Mouse (Mus musculus): ENCODE data around the gene Rragc. TPM values are rescaled to one million over a fixed set of nuclear protein-coding genes. Genes with fewer than 3 reads are reported as not detected.

The Rragc gene
- polyA plus RNA-seq (2012; ENCODE audit: insufficient read depth, insufficient read length, missing spikeins), result 91.0 and 96.9 TPM in 2 replicates

GRCm38 (mm10) chr4:123916748-123917547, at the start of gene Rragc:
TSS of gene Rragc (plus strand) at chr4:123917446.
- H3K4me3 ChIP-seq (ENCODE audit: insufficient read depth, low read depth, low read length), result peak within 1 kb of the TSS; percentile 97
- peak within 1 kb of the TSS; percentile 86 for H3K27ac ChIP-seq (replicated peaks; ENCODE audit: low read depth, low read length)
- H3K4me1 ChIP-seq (ENCODE audit: control insufficient read depth, insufficient read depth, insufficient read length, low read length), result peaks cover 10% of the 10 kb centered on the region

GRCm38 (mm10) chr4:123893726-123894125, 23.5 kb upstream of the Rragc start:
- Histone ChIP-seq H3K27ac (replicated peaks; ENCODE audit: low read depth, low read length) (no peak overlapping the region), H3K4me1 (ENCODE audit: control insufficient read depth, insufficient read depth, insufficient read length, low read length) (no peaks in the 10 kb centered on the region), H3K4me3 (ENCODE audit: insufficient read depth, low read depth, low read length) (no peak overlapping the region)

DNA sequence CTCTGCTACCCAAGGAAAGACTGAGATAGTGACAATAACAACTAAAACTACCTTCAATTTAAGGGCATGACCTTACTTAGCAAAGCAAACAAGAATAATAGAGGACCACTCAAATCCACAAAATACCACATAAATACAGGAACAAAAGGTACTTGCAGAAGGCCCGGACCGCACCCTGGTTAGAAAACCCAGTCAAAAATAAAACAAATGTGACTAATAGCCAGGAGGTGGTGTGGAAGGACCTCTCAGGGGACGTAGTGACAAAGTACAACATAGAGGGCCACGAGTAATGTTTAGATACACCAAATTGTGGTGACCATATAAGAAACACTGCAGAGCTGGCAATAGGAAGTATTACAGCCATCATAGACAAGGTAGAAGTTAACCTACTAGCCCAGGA, 23.0 kb upstream of the Rragc start:
- Histone ChIP-seq H3K4me3 (ENCODE audit: insufficient read depth, low read depth, low read length) (no peak overlapping the region), H3K4me1 (ENCODE audit: control insufficient read depth, insufficient read depth, insufficient read length, low read length) (no peaks in the 10 kb centered on the region), H3K27ac (replicated peaks; ENCODE audit: low read depth, low read length) (no peak overlapping the region)

- Histone ChIP-seq H3K4me1 (ENCODE audit: control insufficient read depth, insufficient read depth, insufficient read length, low read length) (no peaks in the 10 kb centered on the region), H3K27ac (replicated peaks; ENCODE audit: low read depth, low read length) (no peak overlapping the region), H3K4me3 (ENCODE audit: insufficient read depth, low read depth, low read length) (no peak overlapping the region)
These were observed 18.6 kb upstream of the Rragc start for GRCm38 (mm10) chr4:123898696-123899095.

GRCm38 (mm10) chr4:123903432-123903831, 13.8 kb upstream of the Rragc start:
- H3K4me1 ChIP-seq (ENCODE audit: control insufficient read depth, insufficient read depth, insufficient read length, low read length), result peaks cover 2% of the 10 kb centered on the region; the same call in 1 of the 2 replicates
- no peak overlapping the region for H3K27ac ChIP-seq (replicated peaks; ENCODE audit: low read depth, low read length)

GRCm38 (mm10) chr4:123904333-123905125, 12.7 kb upstream of the Rragc start, which contains the start of gene Mycbp:
TSS of gene Mycbp (plus strand) at chr4:123904832.
- H3K4me3 ChIP-seq (ENCODE audit: insufficient read depth, low read depth, low read length), result peak within 1 kb of the TSS; percentile 71
- peak within 1 kb of the TSS; percentile 79 for H3K27ac ChIP-seq (replicated peaks; ENCODE audit: low read depth, low read length)

More at GRCm38 (mm10) chr4:123903432-123903831, 13.8 kb upstream of the Rragc start:
- H3K4me3 ChIP-seq (ENCODE audit: insufficient read depth, low read depth, low read length), result no peak overlapping the region

GRCm38 (mm10) chr4:123905126-123905668, 12.0 kb upstream of the Rragc start:
- Histone ChIP-seq H3K4me3 (ENCODE audit: insufficient read depth, low read depth, low read length) (peak overlapping the region; percentile 71), H3K4me1 (ENCODE audit: control insufficient read depth, insufficient read depth, insufficient read length, low read length) (peaks cover 2% of the 10 kb centered on the region; the same call in 1 of the 2 replicates), H3K27ac (replicated peaks; ENCODE audit: low read depth, low read length) (no peak overlapping the region; the same call in 1 of the 2 replicates)

More at GRCm38 (mm10) chr4:123904333-123905125, 12.7 kb upstream of the Rragc start, which contains the start of gene Mycbp:
- peaks cover 2% of the 10 kb centered on the region; the same call in 1 of the 2 replicates for H3K4me1 ChIP-seq (ENCODE audit: control insufficient read depth, insufficient read depth, insufficient read length, low read length)

GRCm38 (mm10) chr4:123911503-123911902, 5.7 kb upstream of the Rragc start:
- no peaks in the 10 kb centered on the region for H3K4me1 ChIP-seq (ENCODE audit: control insufficient read depth, insufficient read depth, insufficient read length, low read length)
- no peak overlapping the region for H3K27ac ChIP-seq (replicated peaks; ENCODE audit: low read depth, low read length)
- H3K4me3 ChIP-seq (ENCODE audit: insufficient read depth, low read depth, low read length), result no peak overlapping the region

GRCm38 (mm10) chr4:123912431-123912830, 4.8 kb upstream of the Rragc start:
- no peak overlapping the region for H3K27ac ChIP-seq (replicated peaks; ENCODE audit: low read depth, low read length)
- H3K4me1 ChIP-seq (ENCODE audit: control insufficient read depth, insufficient read depth, insufficient read length, low read length), result no peaks in the 10 kb centered on the region
- no peak overlapping the region for H3K4me3 ChIP-seq (ENCODE audit: insufficient read depth, low read depth, low read length)

- H3K4me3 ChIP-seq (ENCODE audit: insufficient read depth, low read depth, low read length), result peak within 1 kb of the TSS; percentile 97
- peak within 1 kb of the TSS; percentile 86 for H3K27ac ChIP-seq (replicated peaks; ENCODE audit: low read depth, low read length)
- H3K4me1 ChIP-seq (ENCODE audit: control insufficient read depth, insufficient read depth, insufficient read length, low read length), result peaks cover 10% of the 10 kb centered on the region
These were observed 398 bp downstream of the Rragc start, which contains the start of gene 4930535I16Rik for GRCm38 (mm10) chr4:123917548-123918140. TSS of gene 4930535I16Rik (minus strand) at chr4:123918022.

DNA sequence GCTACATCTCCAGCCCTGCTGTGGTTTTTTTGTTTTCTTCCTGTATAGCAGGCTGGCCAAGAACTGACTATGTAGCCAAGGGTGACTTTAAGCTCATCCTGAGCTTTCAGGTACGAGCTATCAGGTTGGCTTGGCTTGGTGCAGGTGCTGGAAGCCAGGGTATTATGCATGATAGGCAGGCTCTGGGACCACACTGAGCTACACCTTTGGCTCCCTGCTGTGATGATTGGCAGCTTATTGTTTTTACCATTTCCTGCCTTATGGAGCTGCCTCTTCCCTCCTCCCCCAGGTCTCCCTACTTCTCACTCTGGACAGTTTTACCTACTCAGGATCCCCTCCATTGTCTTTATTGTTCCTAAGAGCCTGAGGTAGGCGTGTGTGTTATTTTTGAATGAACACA, 1.6 kb downstream of the Rragc start:
- Histone ChIP-seq H3K4me3 (ENCODE audit: insufficient read depth, low read depth, low read length) (peak overlapping the region; percentile 97), H3K27ac (replicated peaks; ENCODE audit: low read depth, low read length) (peak overlapping the region; percentile 23; the same call in 1 of the 2 replicates), H3K4me1 (ENCODE audit: control insufficient read depth, insufficient read depth, insufficient read length, low read length) (peaks cover 10% of the 10 kb centered on the region)

- H3K4me1 ChIP-seq (ENCODE audit: control insufficient read depth, insufficient read depth, insufficient read length, low read length), result peaks cover 10% of the 10 kb centered on the region
- H3K4me3 ChIP-seq (ENCODE audit: insufficient read depth, low read depth, low read length), result no peak overlapping the region
- peak overlapping the region; percentile 74 for H3K27ac ChIP-seq (replicated peaks; ENCODE audit: low read depth, low read length)
These were observed 3.9 kb downstream of the Rragc start for GRCm38 (mm10) chr4:123921055-123921565.

DNA sequence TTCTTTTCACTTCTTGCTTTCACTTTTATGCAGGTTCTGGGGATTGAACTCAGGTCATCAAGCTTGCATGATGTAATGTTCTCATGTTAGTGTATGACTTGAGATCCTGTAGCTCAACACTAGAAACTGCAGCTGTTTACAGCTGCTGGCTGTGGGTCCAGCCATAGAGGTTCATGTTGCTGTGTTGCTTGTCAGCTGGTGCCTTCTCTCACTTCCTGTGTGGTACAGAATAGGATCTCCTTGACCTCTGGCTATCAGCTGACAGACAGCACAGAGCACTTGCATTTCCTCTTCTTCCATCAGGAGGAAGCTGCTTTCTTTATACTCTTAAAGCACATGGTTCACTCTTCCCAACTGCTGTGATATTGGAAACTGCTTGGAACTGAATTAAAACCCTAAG, 10.7 kb downstream of the Rragc start:
- H3K4me3 ChIP-seq (ENCODE audit: insufficient read depth, low read depth, low read length), result no peak overlapping the region
- no peaks in the 10 kb centered on the region for H3K4me1 ChIP-seq (ENCODE audit: control insufficient read depth, insufficient read depth, insufficient read length, low read length)
- H3K27ac ChIP-seq (replicated peaks; ENCODE audit: low read depth, low read length), result no peak overlapping the region

DNA sequence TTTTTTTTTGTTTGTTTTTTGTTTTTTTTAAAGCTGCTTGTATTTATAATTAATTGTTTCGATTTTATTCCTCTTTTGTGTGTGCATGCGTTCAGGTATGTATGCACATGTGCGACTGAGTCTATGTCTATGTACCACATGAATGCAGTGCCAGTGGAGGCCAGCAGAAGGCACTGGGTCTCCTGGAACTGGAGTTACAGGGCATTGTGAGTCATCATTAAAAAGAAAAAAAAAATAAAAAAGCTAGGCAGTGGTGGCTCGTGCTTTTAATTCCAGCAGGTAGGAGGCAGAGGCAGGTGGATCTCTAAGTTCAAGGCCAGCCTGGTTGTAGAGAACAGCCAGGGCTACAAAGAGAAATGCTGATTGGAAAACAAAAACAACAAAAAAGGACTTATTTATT, 12.7 kb downstream of the Rragc start:
- Histone ChIP-seq H3K27ac (replicated peaks; ENCODE audit: low read depth, low read length) (no peak overlapping the region), H3K4me1 (ENCODE audit: control insufficient read depth, insufficient read depth, insufficient read length, low read length) (no peaks in the 10 kb centered on the region), H3K4me3 (ENCODE audit: insufficient read depth, low read depth, low read length) (no peak overlapping the region)

Measured in brown adipose tissue, adult 24 weeks (tissue).